25 mouse cellular contexts compared by ENCODE assay signal in the genomic region with DNA sequence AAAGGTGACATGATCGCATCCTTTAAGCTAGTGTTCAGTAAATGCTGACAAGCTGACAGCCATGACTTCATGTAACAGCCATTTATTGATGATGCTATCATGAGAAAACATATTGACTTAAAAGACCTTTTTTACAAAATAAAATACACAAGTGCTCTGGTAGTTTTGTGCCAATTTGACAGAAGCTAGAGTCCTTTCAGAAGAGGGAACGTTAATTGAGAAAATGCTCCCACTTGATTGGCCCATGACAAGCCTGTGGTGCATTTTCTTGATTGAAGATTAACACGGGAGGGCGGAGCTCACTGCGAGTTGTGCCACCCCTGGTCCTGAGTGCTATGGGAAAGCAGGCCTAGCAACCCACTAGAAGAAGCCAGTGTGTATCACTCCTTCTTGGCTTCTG.
"Had no signal": no experiment of that assay in that cellular context is flagged by ENCODE, and none has a peak within 500 bp of the region (broad histone marks: within the 10 kb centered on the region; RNA-seq: fewer than 3 reads in every experiment).

No protein-coding gene starts in this region.

- H3K4me1 ChIP-seq: heart, embryonic 10.5 days; heart, embryonic 12.5 days; hindbrain, embryonic 10.5 days; liver, embryonic 12.5 days had no signal

- H3K9me3 ChIP-seq: heart, embryonic 10.5 days; heart, embryonic 12.5 days; hindbrain, embryonic 10.5 days; hindbrain, embryonic 12.5 days; kidney, embryonic 15.5 days; limb, embryonic 13.5 days; limb, embryonic 15.5 days; liver, embryonic 12.5 days had no signal

- ATAC-seq: hindbrain, embryonic 16.5 days; intestine, embryonic 16.5 days; liver, embryonic 12.5 days had no signal

- H3K4me2 ChIP-seq: heart, embryonic 12.5 days; hindbrain, embryonic 12.5 days; hindbrain, embryonic 14.5 days; kidney, embryonic 15.5 days; limb, embryonic 13.5 days; limb, embryonic 15.5 days; liver, embryonic 12.5 days had no signal

- DNase-seq: gastrocnemius, adult 2 months; gastrocnemius, postnatal 10 days; gastrocnemius, postnatal 25 days; heart, postnatal 10 days; heart, postnatal 4 days; kidney, adult 11 months; kidney, adult 2 months; kidney, adult 9 months; kidney, postnatal 14 days; kidney, postnatal 4 days; layer of hippocampus, adult 9-11 months; layer of hippocampus, postnatal 36 days; left cerebral cortex, postnatal 4 days had no signal

- H3K9ac ChIP-seq: heart, embryonic 12.5 days; hindbrain, embryonic 12.5 days; hindbrain, embryonic 14.5 days; kidney, embryonic 15.5 days; limb, embryonic 13.5 days; limb, embryonic 15.5 days; liver, embryonic 12.5 days had no signal

- H3K27me3 ChIP-seq: heart, embryonic 12.5 days; hindbrain, embryonic 12.5 days; kidney, embryonic 15.5 days; limb, embryonic 13.5 days; limb, embryonic 15.5 days; liver, embryonic 12.5 days had no signal

- H3K4me3 ChIP-seq: gastrocnemius, adult 2 months; heart, embryonic 10.5 days; heart, embryonic 12.5 days; hindbrain, embryonic 10.5 days; hindbrain, embryonic 12.5 days; kidney, embryonic 15.5 days; limb, embryonic 13.5 days; limb, embryonic 15.5 days; liver, embryonic 12.5 days had no signal

- H3K27ac ChIP-seq: gastrocnemius, adult 2 months; heart, embryonic 10.5 days; hindbrain, embryonic 10.5 days; hindbrain, embryonic 12.5 days; hindbrain, embryonic 14.5 days; kidney, embryonic 15.5 days; kidney, postnatal 0 days; limb, embryonic 13.5 days; limb, embryonic 15.5 days; liver, embryonic 12.5 days had no signal

- H3K36me3 ChIP-seq: heart, embryonic 10.5 days; heart, embryonic 12.5 days; hindbrain, embryonic 10.5 days; hindbrain, embryonic 12.5 days; kidney, embryonic 15.5 days; limb, embryonic 13.5 days; limb, embryonic 15.5 days; liver, embryonic 12.5 days had no signal
